Mouse (Mus musculus) ES-Bruce4 (cell line): ENCODE data around the gene Myo9b. TPM values are rescaled to one million over a fixed set of nuclear protein-coding genes. Genes with fewer than 3 reads are reported as not detected.

ENCODE experiments used
- H3K27ac ChIP-seq: 2 replicates; pipeline ENCODE4 v1.5.1; 2012; ENCODE audit warnings: low read length, inconsistent platforms; ENCODE audit not compliant: insufficient read depth
- H3K27me3 ChIP-seq: 2 replicates; pipeline ENCODE4 v1.6.1; 2012; ENCODE audit warnings: mild to moderate bottlenecking, low read length, inconsistent platforms; ENCODE audit not compliant: control insufficient read depth, poor library complexity, insufficient read depth, severe bottlenecking
- H3K36me3 ChIP-seq: 2 replicates; pipeline ENCODE4 v1.6.1; 2012; ENCODE audit warnings: inconsistent platforms, mild to moderate bottlenecking, low read length, moderate library complexity; ENCODE audit not compliant: control insufficient read depth, poor library complexity, insufficient read depth, severe bottlenecking
- H3K4me1 ChIP-seq: one replicate; pipeline ENCODE4 v1.8.1; 2011; ENCODE audit warnings: low read length; ENCODE audit not compliant: control insufficient read depth, insufficient read depth
- H3K4me3 ChIP-seq: 2 replicates; pipeline ENCODE4 v1.5.1; 2011; ENCODE audit warnings: low read depth, mild to moderate bottlenecking, low read length
- H3K9ac ChIP-seq: 2 replicates; pipeline ENCODE4 v1.6.1; 2012; ENCODE audit warnings: low read depth, mild to moderate bottlenecking, inconsistent platforms; ENCODE audit not compliant: poor library complexity, severe bottlenecking
- H3K9me3 ChIP-seq: replicated peaks from 2 replicates; pipeline ENCODE4 v1.6.1; 2012; ENCODE audit warnings: mild to moderate bottlenecking, low read length, inconsistent platforms; ENCODE audit not compliant: control insufficient read depth, poor library complexity, insufficient read depth, severe bottlenecking
- CTCF ChIP-seq: IDR thresholded peaks from one replicate; pipeline ENCODE4 v1.8.1; 2011; ENCODE audit warnings: low read depth, low read length
- EP300 ChIP-seq: IDR thresholded peaks from 2 replicates; pipeline ENCODE4 v1.6.1; 2011; ENCODE audit warnings: low read depth, low read length; ENCODE audit not compliant: insufficient read depth
- POLR2A ChIP-seq: IDR thresholded peaks from one replicate; pipeline ENCODE4 v1.8.1; 2011; ENCODE audit warnings: low read length; ENCODE audit not compliant: insufficient read depth
- polyA plus RNA-seq: library from polyadenylated mRNA; stranded (reverse); fragments of >200 nt; gene quantifications from 2 replicates; pipeline ENCODE4 v1.2.4, GENCODE M21; 2011; ENCODE audit warnings: low read depth; ENCODE audit not compliant: missing spikeins, insufficient read depth, insufficient read length

Myo9b gene
- polyA plus RNA-seq: 37.3 and 39.0 TPM in 2 replicates

- Histone ChIP-seq H3K9ac (peak within 1 kb of the TSS; percentile 89), H3K9me3 (no peaks in the 10 kb centered on the region), H3K4me1 (no peaks in the 10 kb centered on the region), H3K4me3 (peak within 1 kb of the TSS; percentile 78), H3K27me3 (no peaks in the 10 kb centered on the region), H3K36me3 (0 out of 2 replicates have a peak, but pooled peaks cover 3% of the 10 kb centered on the region), H3K27ac (peak within 1 kb of the TSS; percentile 38)
- TF ChIP-seq EP300 (peak; percentile 54; the same call in 1 of the 2 replicates), POLR2A (peak; percentile 89), CTCF (no peak)
Measured at GRCm38 (mm10) chr8:71272286-71273150, at the start of gene Myo9b, which contains the start of gene Haus8. Gene Myo9b (plus strand): TSS chr8:71272714. Gene Haus8 (minus strand): TSS chr8:71272934.

DNA sequence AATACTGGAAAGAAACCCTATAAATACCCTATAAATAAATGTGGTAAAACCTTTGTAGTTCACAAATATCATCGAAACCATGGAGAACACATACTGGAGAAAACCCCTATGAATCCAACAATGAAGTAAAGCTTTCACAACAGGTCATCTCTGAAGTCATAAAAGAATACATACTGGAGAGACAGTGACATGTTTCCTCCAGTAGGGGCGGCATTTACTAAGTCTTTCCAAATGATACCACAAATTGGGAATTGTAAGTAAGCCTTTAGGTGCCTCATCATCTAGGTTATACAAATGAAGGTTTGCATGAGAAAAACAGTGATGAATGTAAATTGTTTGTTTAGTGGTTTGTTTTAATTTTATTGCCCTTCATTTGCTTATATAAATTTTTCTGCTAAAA lies 48.0 kb upstream of the Myo9b start:
- Histone ChIP-seq H3K36me3 (no peaks in the 10 kb centered on the region), H3K27me3 (no peaks in the 10 kb centered on the region), H3K9me3 (no peaks in the 10 kb centered on the region), H3K27ac (no peak overlapping the region), H3K4me3 (no peak overlapping the region), H3K4me1 (no peaks in the 10 kb centered on the region), H3K9ac (no peak overlapping the region)
- TF ChIP-seq CTCF: no peak
- no peak for TF ChIP-seq POLR2A
- TF ChIP-seq EP300: no peak

DNA sequence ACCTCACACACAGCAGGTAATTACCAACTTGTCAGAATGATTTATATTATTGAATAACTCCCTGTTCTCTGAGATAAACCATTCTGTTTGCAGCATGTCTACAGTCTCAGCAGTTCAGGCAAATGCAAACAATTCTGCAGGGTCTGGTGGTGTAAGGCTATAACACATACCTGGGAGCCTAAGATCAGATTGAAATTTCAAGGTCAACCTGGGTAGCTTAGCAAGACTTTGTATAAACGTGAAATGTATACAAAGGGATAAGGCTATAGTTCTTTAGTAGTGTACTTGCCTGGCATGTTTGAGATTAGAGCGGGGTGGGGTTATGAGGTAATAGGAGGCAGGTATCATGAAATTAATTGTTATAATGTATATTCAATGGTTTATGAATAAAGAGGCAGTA lies 29.8 kb upstream of the Myo9b start:
- Histone ChIP-seq H3K27me3 (no peaks in the 10 kb centered on the region), H3K9me3 (no peaks in the 10 kb centered on the region), H3K4me1 (no peaks in the 10 kb centered on the region), H3K9ac (no peak overlapping the region), H3K27ac (no peak overlapping the region), H3K36me3 (no peaks in the 10 kb centered on the region), H3K4me3 (no peak overlapping the region)
- no peak for TF ChIP-seq EP300
- no peak for TF ChIP-seq CTCF
- no peak for TF ChIP-seq POLR2A

DNA sequence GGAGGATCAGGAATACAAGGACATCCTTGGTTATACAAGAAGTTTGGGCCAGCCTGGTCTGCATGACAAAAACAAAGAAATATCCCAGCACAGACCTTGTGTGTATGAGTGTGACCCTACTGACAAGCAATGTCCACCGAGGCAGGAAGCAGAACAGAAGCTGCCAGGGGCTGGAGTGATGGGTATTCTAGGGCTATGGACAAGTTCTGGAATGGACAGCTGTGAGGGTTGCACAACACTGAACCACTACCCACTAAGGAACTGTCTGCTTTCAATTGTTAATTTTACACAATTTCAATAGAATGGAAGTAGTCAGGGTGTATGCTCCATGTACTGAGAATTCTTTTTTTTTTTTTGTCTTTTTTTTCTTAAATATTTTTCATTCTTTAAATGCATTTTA lies 24.3 kb upstream of the Myo9b start:
- Histone ChIP-seq H3K4me3 (no peak overlapping the region), H3K9me3 (no peaks in the 10 kb centered on the region), H3K27ac (no peak overlapping the region), H3K4me1 (no peaks in the 10 kb centered on the region), H3K27me3 (no peaks in the 10 kb centered on the region), H3K9ac (no peak overlapping the region), H3K36me3 (no peaks in the 10 kb centered on the region)
- no peak for TF ChIP-seq POLR2A
- TF ChIP-seq CTCF: no peak
- TF ChIP-seq EP300: no peak

DNA sequence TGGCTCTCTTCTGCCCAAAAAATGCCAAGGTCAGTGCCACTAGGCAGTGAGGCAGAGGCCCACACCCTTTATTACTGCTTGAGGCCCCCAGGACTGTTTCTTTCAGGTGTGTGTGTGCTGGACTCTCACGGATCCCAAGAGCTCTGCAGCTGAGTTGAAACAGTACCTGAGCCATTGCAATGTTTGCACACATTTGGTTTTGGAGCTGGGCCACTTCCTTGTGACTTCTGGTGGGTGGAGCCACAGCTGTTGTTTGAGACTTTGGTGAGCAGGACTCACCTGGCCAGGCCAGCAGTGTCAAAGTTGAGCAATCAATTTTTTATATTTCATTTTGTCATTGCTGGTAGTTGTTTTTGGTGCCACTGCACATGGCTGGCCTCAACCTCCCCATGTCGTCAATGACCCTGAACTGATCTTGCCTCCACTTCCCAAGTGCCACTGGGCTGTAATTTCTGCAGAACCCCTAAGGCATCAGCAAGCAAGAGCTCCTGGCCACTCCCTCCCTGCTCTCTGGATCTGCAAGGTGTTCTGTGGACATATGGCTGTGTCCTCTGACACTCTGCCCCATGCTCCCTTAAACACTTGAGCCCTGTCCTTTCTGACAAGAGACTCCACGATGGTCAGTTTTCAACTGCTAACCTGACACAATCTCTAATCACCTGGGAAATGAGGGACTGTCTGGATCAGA lies 15.8 kb upstream of the Myo9b start:
- TF ChIP-seq POLR2A (no peak), EP300 (no peak), CTCF (no peak)
- Histone ChIP-seq H3K36me3 (peaks cover 8% of the 10 kb centered on the region), H3K9me3 (no peaks in the 10 kb centered on the region), H3K4me3 (no peak overlapping the region), H3K27me3 (no peaks in the 10 kb centered on the region), H3K4me1 (no peaks in the 10 kb centered on the region), H3K27ac (no peak overlapping the region), H3K9ac (no peak overlapping the region)
